Mouse (Mus musculus): ENCODE data around the gene Nav2.

DNA sequence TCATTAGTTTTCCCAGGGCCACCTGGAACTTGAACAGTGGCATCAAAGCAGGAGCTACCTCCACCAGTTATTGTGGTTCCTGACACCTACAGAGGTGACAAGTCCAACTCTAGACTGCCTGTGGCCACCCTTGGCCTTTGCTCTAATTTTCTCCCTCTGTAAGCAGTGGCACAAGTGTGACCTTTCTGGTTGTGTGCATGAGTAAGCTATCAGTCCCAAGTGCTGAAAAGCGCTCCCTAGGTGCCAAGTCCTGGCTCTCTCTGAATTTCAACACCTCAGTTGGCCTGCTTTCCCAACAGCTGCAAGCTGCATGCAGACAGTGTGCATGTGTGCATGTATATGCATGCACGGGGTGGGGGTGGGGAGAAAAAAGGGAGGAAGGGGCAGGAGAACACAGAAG is 324.5 kb downstream of the Nav2 start:
- TF ChIP-seq CTCF (IDR thresholded peaks at IDR 0.05) (no peak), POLR2A (IDR thresholded peaks at IDR 0.05; ENCODE audit: insufficient read depth, low read depth, low read length) (no peak)

Data from heart, adult 2 months (tissue).